Mouse (Mus musculus): ENCODE data around the gene Ndufs7. TPM values are rescaled to one million over a fixed set of nuclear protein-coding genes. Genes with fewer than 3 reads are reported as not detected.

Gene Ndufs7
- polyA plus RNA-seq, 1 experiment from 2014 or later: 444 TPM

- WGBS: under 1% methylated on average over 49 of the region's 49 CpGs
- Histone ChIP-seq H3K27me3 (ENCODE audit: insufficient read depth, low read length) (no peaks in the 10 kb centered on the region), H3K4me1 (ENCODE audit: insufficient read depth, low read length) (peaks cover 27% of the 10 kb centered on the region), H3K4me2 (replicated peaks; ENCODE audit: low read depth, low read length) (peak within 1 kb of the TSS; percentile 94), H3K4me3 (ENCODE audit: low read length) (peak within 1 kb of the TSS; percentile 63), H3K36me3 (ENCODE audit: insufficient read depth, low read length) (peaks cover 26% of the 10 kb centered on the region), H3K9ac (replicated peaks; ENCODE audit: low read length) (peak within 1 kb of the TSS; percentile 79), H3K9me3 (ENCODE audit: low read length) (no peaks in the 10 kb centered on the region), H3K27ac (ENCODE audit: low read length) (peak within 1 kb of the TSS; percentile 100)
- peak; percentile 94 for ATAC-seq (ENCODE audit: low FRiP score, low TSS enrichment)
These were observed 12.0 kb downstream of the Ndufs7 start, which contains the start of the genes Gamt and Dazap1 for GRCm38 (mm10) chr10:80260642-80261584. Gene Gamt, minus strand, starts transcription at chr10:80261012. Gene Dazap1, plus strand, starts transcription at chr10:80261486.

- ATAC-seq (ENCODE audit: low FRiP score, low TSS enrichment): peak; percentile 71
- peak overlapping the region; percentile 63 for H3K4me3 ChIP-seq (ENCODE audit: low read length)
- WGBS: 0% methylated on average over 14 of the region's 14 CpGs
- peak overlapping the region; percentile 79 for H3K9ac ChIP-seq (replicated peaks; ENCODE audit: low read length)
- peak overlapping the region; percentile 100 for H3K27ac ChIP-seq (ENCODE audit: low read length)
- no peaks in the 10 kb centered on the region for H3K9me3 ChIP-seq (ENCODE audit: low read length)
- H3K27me3 ChIP-seq (ENCODE audit: insufficient read depth, low read length): no peaks in the 10 kb centered on the region
- H3K4me2 ChIP-seq (replicated peaks; ENCODE audit: low read depth, low read length): peak overlapping the region; percentile 94
- peaks cover 20% of the 10 kb centered on the region for H3K36me3 ChIP-seq (ENCODE audit: insufficient read depth, low read length)
- H3K4me1 ChIP-seq (ENCODE audit: insufficient read depth, low read length): peaks cover 33% of the 10 kb centered on the region
These were observed 12.7 kb downstream of the Ndufs7 start for GRCm38 (mm10) chr10:80261585-80261968.

- ATAC-seq (ENCODE audit: low FRiP score, low TSS enrichment): no peak
- WGBS: 73% methylated on average over 12 of the region's 12 CpGs
- Histone ChIP-seq H3K4me1 (ENCODE audit: insufficient read depth, low read length) (peaks cover 39% of the 10 kb centered on the region), H3K27ac (ENCODE audit: low read length) (peak overlapping the region; percentile 100), H3K36me3 (ENCODE audit: insufficient read depth, low read length) (peaks cover 14% of the 10 kb centered on the region; the same call in 1 of the 2 replicates), H3K27me3 (ENCODE audit: insufficient read depth, low read length) (no peaks in the 10 kb centered on the region), H3K9me3 (ENCODE audit: low read length) (no peaks in the 10 kb centered on the region), H3K4me2 (replicated peaks; ENCODE audit: low read depth, low read length) (peak overlapping the region; percentile 94), H3K4me3 (ENCODE audit: low read length) (peak overlapping the region; percentile 63), H3K9ac (replicated peaks; ENCODE audit: low read length) (peak overlapping the region; percentile 79)
These were observed 13.2 kb downstream of the Ndufs7 start for GRCm38 (mm10) chr10:80262169-80262568.

GRCm38 (mm10) chr10:80262776-80263365 is 13.9 kb downstream of the Ndufs7 start:
- WGBS: 92% methylated on average over 10 of the region's 10 CpGs
- H3K4me1 ChIP-seq (ENCODE audit: insufficient read depth, low read length): peaks cover 46% of the 10 kb centered on the region
- no peak overlapping the region for H3K4me2 ChIP-seq (replicated peaks; ENCODE audit: low read depth, low read length)

GRCm38 (mm10) chr10:80264341-80265148 is 15.6 kb downstream of the Ndufs7 start:
- ATAC-seq (ENCODE audit: low FRiP score, low TSS enrichment): peak; percentile 40

More at GRCm38 (mm10) chr10:80262776-80263365, 13.9 kb downstream of the Ndufs7 start:
- H3K27ac ChIP-seq (ENCODE audit: low read length): no peak overlapping the region
- H3K9ac ChIP-seq (replicated peaks; ENCODE audit: low read length): no peak overlapping the region
- H3K4me3 ChIP-seq (ENCODE audit: low read length): no peak overlapping the region
- H3K36me3 ChIP-seq (ENCODE audit: insufficient read depth, low read length): peaks cover 14% of the 10 kb centered on the region; the same call in 1 of the 2 replicates
- no peak for ATAC-seq (ENCODE audit: low FRiP score, low TSS enrichment)
- H3K9me3 ChIP-seq (ENCODE audit: low read length): no peaks in the 10 kb centered on the region
- H3K27me3 ChIP-seq (ENCODE audit: insufficient read depth, low read length): no peaks in the 10 kb centered on the region

GRCm38 (mm10) chr10:80265149-80265486 is 16.2 kb downstream of the Ndufs7 start:
- Histone ChIP-seq H3K36me3 (ENCODE audit: insufficient read depth, low read length) (0 out of 2 replicates have a peak, but pooled peaks cover 6% of the 10 kb centered on the region), H3K4me3 (ENCODE audit: low read length) (peak overlapping the region; percentile 98), H3K27me3 (ENCODE audit: insufficient read depth, low read length) (no peaks in the 10 kb centered on the region), H3K4me1 (ENCODE audit: insufficient read depth, low read length) (peaks cover 42% of the 10 kb centered on the region), H3K9ac (replicated peaks; ENCODE audit: low read length) (peak overlapping the region; percentile 97), H3K27ac (ENCODE audit: low read length) (peak overlapping the region; percentile 72), H3K9me3 (ENCODE audit: low read length) (no peaks in the 10 kb centered on the region), H3K4me2 (replicated peaks; ENCODE audit: low read depth, low read length) (peak overlapping the region; percentile 72)
- under 1% methylated on average over 18 of the region's 18 CpGs for WGBS
- ATAC-seq (ENCODE audit: low FRiP score, low TSS enrichment): no peak

More at GRCm38 (mm10) chr10:80264341-80265148, 15.6 kb downstream of the Ndufs7 start:
- H3K9ac ChIP-seq (replicated peaks; ENCODE audit: low read length): peak overlapping the region; percentile 97
- H3K4me2 ChIP-seq (replicated peaks; ENCODE audit: low read depth, low read length): peak overlapping the region; percentile 72
- H3K4me3 ChIP-seq (ENCODE audit: low read length): peak overlapping the region; percentile 98
- no peaks in the 10 kb centered on the region for H3K9me3 ChIP-seq (ENCODE audit: low read length)
- no peaks in the 10 kb centered on the region for H3K27me3 ChIP-seq (ENCODE audit: insufficient read depth, low read length)
- 0 out of 2 replicates have a peak, but pooled peaks cover 6% of the 10 kb centered on the region for H3K36me3 ChIP-seq (ENCODE audit: insufficient read depth, low read length)
- 1% methylated on average over 59 of the region's 81 CpGs for WGBS
- H3K4me1 ChIP-seq (ENCODE audit: insufficient read depth, low read length): peaks cover 45% of the 10 kb centered on the region
- peak overlapping the region; percentile 72 for H3K27ac ChIP-seq (ENCODE audit: low read length)

GRCm38 (mm10) chr10:80270099-80270498 is 21.2 kb downstream of the Ndufs7 start:
- H3K9ac ChIP-seq (replicated peaks; ENCODE audit: low read length): no peak overlapping the region
- ATAC-seq (ENCODE audit: low FRiP score, low TSS enrichment): no peak
- WGBS: 87% methylated on average over 2 of the region's 2 CpGs
- no peak overlapping the region for H3K4me3 ChIP-seq (ENCODE audit: low read length)
- H3K9me3 ChIP-seq (ENCODE audit: low read length): no peaks in the 10 kb centered on the region
- H3K27me3 ChIP-seq (ENCODE audit: insufficient read depth, low read length): no peaks in the 10 kb centered on the region
- H3K27ac ChIP-seq (ENCODE audit: low read length): no peak overlapping the region
- peaks cover 36% of the 10 kb centered on the region for H3K4me1 ChIP-seq (ENCODE audit: insufficient read depth, low read length)
- H3K36me3 ChIP-seq (ENCODE audit: insufficient read depth, low read length): peaks cover 19% of the 10 kb centered on the region
- H3K4me2 ChIP-seq (replicated peaks; ENCODE audit: low read depth, low read length): no peak overlapping the region

GRCm38 (mm10) chr10:80270734-80271181 is 21.8 kb downstream of the Ndufs7 start:
- Histone ChIP-seq H3K4me2 (replicated peaks; ENCODE audit: low read depth, low read length) (no peak overlapping the region), H3K27ac (ENCODE audit: low read length) (no peak overlapping the region), H3K36me3 (ENCODE audit: insufficient read depth, low read length) (peaks cover 24% of the 10 kb centered on the region), H3K27me3 (ENCODE audit: insufficient read depth, low read length) (no peaks in the 10 kb centered on the region), H3K4me3 (ENCODE audit: low read length) (no peak overlapping the region), H3K9me3 (ENCODE audit: low read length) (no peaks in the 10 kb centered on the region), H3K4me1 (ENCODE audit: insufficient read depth, low read length) (peaks cover 34% of the 10 kb centered on the region), H3K9ac (replicated peaks; ENCODE audit: low read length) (no peak overlapping the region; the same call in 1 of the 2 replicates)
- 81% methylated on average over 6 of the region's 6 CpGs for WGBS
- no peak for ATAC-seq (ENCODE audit: low FRiP score, low TSS enrichment)

- Histone ChIP-seq H3K27ac (ENCODE audit: low read length) (0 out of 2 replicates have a peak overlapping the region, but pooled peaks have one; percentile 6), H3K9ac (replicated peaks; ENCODE audit: low read length) (no peak overlapping the region; the same call in 1 of the 2 replicates), H3K9me3 (ENCODE audit: low read length) (no peaks in the 10 kb centered on the region), H3K27me3 (ENCODE audit: insufficient read depth, low read length) (no peaks in the 10 kb centered on the region), H3K4me3 (ENCODE audit: low read length) (no peak overlapping the region), H3K36me3 (ENCODE audit: insufficient read depth, low read length) (peaks cover 29% of the 10 kb centered on the region), H3K4me1 (ENCODE audit: insufficient read depth, low read length) (peaks cover 28% of the 10 kb centered on the region), H3K4me2 (replicated peaks; ENCODE audit: low read depth, low read length) (no peak overlapping the region)
- WGBS: 79% methylated on average over 5 of the region's 5 CpGs
- no peak for ATAC-seq (ENCODE audit: low FRiP score, low TSS enrichment)
These were observed 22.4 kb downstream of the Ndufs7 start for GRCm38 (mm10) chr10:80271186-80271843.

All from kidney, embryonic 16.5 days (tissue).